Mouse (Mus musculus) lung, embryonic 14.5 days (tissue): ENCODE measurements around the gene Olfr1098. TPM values are rescaled to one million over a fixed set of nuclear protein-coding genes. Genes with fewer than 3 reads are reported as not detected.

ENCODE experiments used
- ATAC-seq: fragments of 200-750 bp; cut with Nextera tagmentation; 2 replicates; pipeline ENCODE4 v1.8.0; 2017; ENCODE audit warnings: mild to moderate bottlenecking, moderate TSS enrichment, moderate library complexity; ENCODE audit not compliant: insufficient read depth
- DNase-seq: peaks from one replicate; pipeline ENCODE4 v3.0.0-alpha.2; 2015
- H3K27ac ChIP-seq: fragments of 300-500 bp; sonication (generic); 2 replicates; pipeline ENCODE4 v1.5.1; 2014; ENCODE audit warnings: low read depth, mild to moderate bottlenecking, moderate library complexity
- H3K27me3 ChIP-seq: fragments of 300-500 bp; sonication (generic); 2 replicates; pipeline ENCODE4 v1.6.1; 2014; ENCODE audit warnings: low read length, control low read depth; ENCODE audit not compliant: insufficient read depth
- H3K36me3 ChIP-seq: fragments of 300-500 bp; sonication (generic); 2 replicates; pipeline ENCODE4 v1.6.1; 2014; ENCODE audit warnings: control low read depth; ENCODE audit not compliant: insufficient read depth
- H3K4me1 ChIP-seq: fragments of 300-500 bp; sonication (generic); 2 replicates; pipeline ENCODE4 v1.6.1; 2014; ENCODE audit warnings: antibody characterized with exemption, control low read depth; ENCODE audit not compliant: insufficient read depth
- H3K4me2 ChIP-seq: fragments of 300-500 bp; sonication (generic); 2 replicates; pipeline ENCODE4 v1.6.1; 2014; ENCODE audit warnings: mild to moderate bottlenecking
- H3K4me3 ChIP-seq: fragments of 300-500 bp; sonication (generic); 2 replicates; pipeline ENCODE4 v1.5.1; 2014; ENCODE audit warnings: low read depth, low read length
- H3K9ac ChIP-seq: fragments of 300-500 bp; sonication (generic); 2 replicates; pipeline ENCODE4 v1.6.1; 2014
- H3K9me3 ChIP-seq: fragments of 300-500 bp; sonication (generic); 2 replicates; pipeline ENCODE4 v1.6.1; 2016; ENCODE audit warnings: low read depth, low read length, control low read depth
- CTCF ChIP-seq: IDR thresholded peaks from 2 replicates; pipeline ENCODE4 v1.5.1; 2016; ENCODE audit warnings: antibody characterized with exemption, low read depth
- WGBS: fragments of 180-500 bp; shearing (Covaris S2); extraction: QIAGEN DNeasy Blood & Tissue Kit; methylation state at CpG from one replicate; pipeline ENCODE4 v1.1.7; 2014; 5-methylcytosine and 5-hydroxymethylcytosine counted together
- polyA plus RNA-seq: library from polyadenylated mRNA; unstranded; fragments of >200 nt; fragmentation: Nextera tagmentation; extraction: Ambion mirVana; gene quantifications from 2 replicates; pipeline ENCODE4 v1.2.1, GENCODE M21; 2014

Olfr1098 gene
- not detected in 2 replicates for polyA plus RNA-seq

- H3K4me2 ChIP-seq = no peak within 1 kb of the TSS
- no peak within 1 kb of the TSS for H3K27ac ChIP-seq
- H3K4me3 ChIP-seq = no peak within 1 kb of the TSS
- no peaks in the 10 kb centered on the region for H3K9me3 ChIP-seq
- no peak for TF ChIP-seq CTCF
- no peaks in the 10 kb centered on the region for H3K4me1 ChIP-seq
- H3K36me3 ChIP-seq = no peaks in the 10 kb centered on the region
- no peak within 1 kb of the TSS for H3K9ac ChIP-seq
- H3K27me3 ChIP-seq = no peaks in the 10 kb centered on the region
- ATAC-seq (no peak), DNase-seq (no peak)
- WGBS = 74% methylated on average over 1 of the region's 1 CpGs
Observed at GRCm38 (mm10) chr2:86924445-86924844, at the start of gene Olfr1098. Olfr1098 (minus strand) TSS chr2:86924545.

- H3K27me3 ChIP-seq = no peaks in the 10 kb centered on the region
- ATAC-seq (no peak), DNase-seq (no peak)
- no peak within 1 kb of the TSS for H3K4me3 ChIP-seq
- no peak for TF ChIP-seq CTCF
- no peaks in the 10 kb centered on the region for H3K4me1 ChIP-seq
- WGBS = 68% methylated on average over 1 of the region's 1 CpGs
- no peaks in the 10 kb centered on the region for H3K9me3 ChIP-seq
- no peaks in the 10 kb centered on the region for H3K36me3 ChIP-seq
- no peak within 1 kb of the TSS for H3K27ac ChIP-seq
- no peak within 1 kb of the TSS for H3K9ac ChIP-seq
- H3K4me2 ChIP-seq = no peak within 1 kb of the TSS
Observed at GRCm38 (mm10) chr2:86960593-86960992, 36.2 kb upstream of the Olfr1098 start, which contains the start of gene Olfr1099. Olfr1099 (minus strand) TSS chr2:86960693.

GRCm38 (mm10) chr2:86926557-86926956 is 2.2 kb upstream of the Olfr1098 start:
- ATAC-seq = no peak

GRCm38 (mm10) chr2:86905647-86906046 is 18.7 kb downstream of the Olfr1098 start:
- DNase-seq = no peak
- 82% methylated on average over 2 of the region's 2 CpGs for WGBS
- ATAC-seq = no peak
- TF ChIP-seq CTCF = no peak
- Histone ChIP-seq H3K9ac (no peak overlapping the region), H3K4me2 (no peak overlapping the region), H3K9me3 (no peaks in the 10 kb centered on the region), H3K36me3 (no peaks in the 10 kb centered on the region), H3K4me3 (no peak overlapping the region), H3K27ac (no peak overlapping the region), H3K4me1 (no peaks in the 10 kb centered on the region), H3K27me3 (no peaks in the 10 kb centered on the region)

More at GRCm38 (mm10) chr2:86926557-86926956, 2.2 kb upstream of the Olfr1098 start:
- Histone ChIP-seq H3K4me3 (no peak overlapping the region), H3K36me3 (no peaks in the 10 kb centered on the region), H3K4me1 (no peaks in the 10 kb centered on the region), H3K4me2 (no peak overlapping the region), H3K27me3 (no peaks in the 10 kb centered on the region), H3K9ac (no peak overlapping the region), H3K27ac (no peak overlapping the region), H3K9me3 (no peaks in the 10 kb centered on the region)
- no peak for TF ChIP-seq CTCF
- DNase-seq = no peak

- Histone ChIP-seq H3K27me3 (no peaks in the 10 kb centered on the region), H3K36me3 (no peaks in the 10 kb centered on the region), H3K9me3 (no peaks in the 10 kb centered on the region), H3K27ac (no peak within 1 kb of the TSS), H3K9ac (no peak within 1 kb of the TSS), H3K4me1 (no peaks in the 10 kb centered on the region), H3K4me3 (no peak within 1 kb of the TSS), H3K4me2 (no peak within 1 kb of the TSS)
- ATAC-seq (no peak), DNase-seq (no peak)
- TF ChIP-seq CTCF = no peak
- 88% methylated on average over 1 of the region's 1 CpGs for WGBS
Observed at GRCm38 (mm10) chr2:86892116-86892515, 32.2 kb downstream of the Olfr1098 start, which contains the start of gene Olfr1097. Olfr1097 (minus strand) TSS chr2:86892216.

GRCm38 (mm10) chr2:86874702-86875101 is 49.6 kb downstream of the Olfr1098 start, which contains the start of gene Gm13723:
Gm13723 (minus strand) TSS chr2:86874802.
- Histone ChIP-seq H3K4me3 (no peak within 1 kb of the TSS), H3K27ac (no peak within 1 kb of the TSS), H3K9ac (no peak within 1 kb of the TSS), H3K4me1 (no peaks in the 10 kb centered on the region), H3K9me3 (no peaks in the 10 kb centered on the region), H3K27me3 (no peaks in the 10 kb centered on the region), H3K36me3 (no peaks in the 10 kb centered on the region), H3K4me2 (no peak within 1 kb of the TSS)
- TF ChIP-seq CTCF = no peak
- WGBS = 32% methylated on average over 1 of the region's 1 CpGs
- no peak for ATAC-seq
- peak; percentile 1 for DNase-seq

Other genes with a start within 250 kb of the Olfr1098 start
- gene Olfr1086, start 244.5 kb downstream of the Olfr1098 start, polyA plus RNA-seq = not detected in 2 replicates
- gene Olfr1087, start 226.2 kb downstream of the Olfr1098 start, polyA plus RNA-seq = not detected in 2 replicates
- not detected in 2 replicates for gene Olfr1089, start 190.8 kb downstream of the Olfr1098 start, polyA plus RNA-seq
- gene Olfr1090, start 165.6 kb downstream of the Olfr1098 start, polyA plus RNA-seq = not detected in 2 replicates
- gene Olfr1093, start 142.1 kb downstream of the Olfr1098 start, polyA plus RNA-seq = not detected in 2 replicates
- not detected in 2 replicates for gene Olfr141, start 114.5 kb downstream of the Olfr1098 start, polyA plus RNA-seq
- not detected in 2 replicates for gene Olfr1094, start 99.9 kb downstream of the Olfr1098 start, polyA plus RNA-seq
- not detected in 2 replicates for gene Olfr1095, start 72.8 kb downstream of the Olfr1098 start, polyA plus RNA-seq
- not detected in 2 replicates for gene Gm13723, start 49.7 kb downstream of the Olfr1098 start, polyA plus RNA-seq
- not detected in 2 replicates for gene Olfr1097, start 32.3 kb downstream of the Olfr1098 start, polyA plus RNA-seq
- gene Olfr1099, start 36.1 kb upstream of the Olfr1098 start, polyA plus RNA-seq = not detected in 2 replicates
- not detected in 2 replicates for gene Olfr1100, start 55.4 kb upstream of the Olfr1098 start, polyA plus RNA-seq
- not detected in 2 replicates for gene Olfr1101, start 66.7 kb upstream of the Olfr1098 start, polyA plus RNA-seq
- not detected in 2 replicates for gene Olfr1102, start 73.9 kb upstream of the Olfr1098 start, polyA plus RNA-seq
- gene Olfr1104, start 102.5 kb upstream of the Olfr1098 start, polyA plus RNA-seq = not detected in 2 replicates
- gene Olfr1105, start 112.0 kb upstream of the Olfr1098 start, polyA plus RNA-seq = not detected in 2 replicates
- gene Olfr1106, start 127.7 kb upstream of the Olfr1098 start, polyA plus RNA-seq = not detected in 2 replicates
- gene Olfr1107, start 151.3 kb upstream of the Olfr1098 start, polyA plus RNA-seq = not detected in 2 replicates
- gene Olfr1109, start 171.5 kb upstream of the Olfr1098 start, polyA plus RNA-seq = not detected in 2 replicates
- not detected in 2 replicates for gene Olfr259, start 190.0 kb upstream of the Olfr1098 start, polyA plus RNA-seq
- not detected in 2 replicates for gene Olfr1110, start 215.8 kb upstream of the Olfr1098 start, polyA plus RNA-seq
- gene Olfr1111, start 228.1 kb upstream of the Olfr1098 start, polyA plus RNA-seq = not detected in 2 replicates